Mouse (Mus musculus) megakaryocyte, embryonic 14.5 days (primary cell): ENCODE data around the gene Zdhhc6. TPM values are rescaled to one million over a fixed set of nuclear protein-coding genes. Genes with fewer than 3 reads are reported as not detected.

ENCODE experiments used
- H3K27me3 ChIP-seq: replicated peaks from 2 replicates; pipeline ENCODE3; 2012; ENCODE audit warnings: inconsistent platforms
- H3K36me3 ChIP-seq: replicated peaks from 2 replicates; pipeline ENCODE3; 2012; ENCODE audit warnings: low read length, inconsistent platforms, mixed read lengths
- H3K4me1 ChIP-seq: 2 replicates; pipeline ENCODE4 v1.6.1; 2012; ENCODE audit warnings: inconsistent platforms
- H3K4me3 ChIP-seq: replicated peaks from 2 replicates; pipeline ENCODE3; 2012; ENCODE audit warnings: moderate library complexity, mild to moderate bottlenecking, inconsistent platforms
- H3K9me3 ChIP-seq: 2 replicates; pipeline ENCODE4 v1.6.1; 2012; ENCODE audit warnings: inconsistent platforms
- FLI1 ChIP-seq: IDR thresholded peaks from 2 replicates; pipeline ENCODE4 v1.6.1; 2012; ENCODE audit warnings: low read length, inconsistent platforms, mixed read lengths
- GATA1 ChIP-seq: IDR thresholded peaks from 3 replicates; pipeline ENCODE4 v1.6.1; 2012; ENCODE audit warnings: mixed read lengths, low read length, inconsistent platforms, borderline replicate concordance
- polyA plus RNA-seq: library from polyadenylated mRNA; stranded (reverse); fragments of >175 nt; gene quantifications from 2 replicates; pipeline ENCODE4 v1.2.3, GENCODE M21; 2012; ENCODE audit warnings: low replicate concordance; ENCODE audit not compliant: insufficient read depth

The Zdhhc6 gene
- polyA plus RNA-seq, 1 experiment = 14.2 TPM

- TF ChIP-seq FLI1 (no peak), GATA1 (no peak)
- no peak overlapping the region for H3K4me3 ChIP-seq
- peaks cover 53% of the 10 kb centered on the region for H3K36me3 ChIP-seq
- H3K27me3 ChIP-seq = no peaks in the 10 kb centered on the region
- H3K4me1 ChIP-seq = peaks cover 41% of the 10 kb centered on the region
- no peaks in the 10 kb centered on the region for H3K9me3 ChIP-seq
Observed at GRCm38 (mm10) chr19:55313649-55314048, 2.2 kb downstream of the Zdhhc6 start.

DNA sequence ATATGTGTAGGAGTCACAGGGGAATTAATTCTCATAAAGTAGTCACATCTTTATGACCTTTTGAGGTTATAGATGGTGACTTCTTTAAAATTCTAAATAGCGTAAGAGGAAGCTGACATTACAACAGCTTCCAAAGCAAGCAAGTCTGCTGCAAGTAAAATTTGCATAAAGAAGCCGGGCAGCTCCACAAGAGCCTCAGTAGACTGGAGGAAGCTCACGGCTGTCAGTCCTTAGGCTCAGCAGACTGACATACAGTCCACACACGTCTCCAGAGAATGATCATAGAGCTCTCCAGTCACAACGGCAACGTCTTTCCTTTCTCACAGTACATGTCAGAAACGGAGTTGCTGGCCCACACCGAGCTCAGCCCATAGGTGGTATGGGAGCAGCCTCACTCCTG lies 4.0 kb downstream of the Zdhhc6 start:
- Histone ChIP-seq H3K4me1 (peaks cover 31% of the 10 kb centered on the region), H3K4me3 (no peak overlapping the region), H3K36me3 (peaks cover 70% of the 10 kb centered on the region), H3K27me3 (no peaks in the 10 kb centered on the region), H3K9me3 (no peaks in the 10 kb centered on the region)
- TF ChIP-seq FLI1 (no peak), GATA1 (no peak)

GRCm38 (mm10) chr19:55305024-55305423 lies 10.8 kb downstream of the Zdhhc6 start:
- no peak for TF ChIP-seq GATA1
- no peak for TF ChIP-seq FLI1
- H3K9me3 ChIP-seq = no peaks in the 10 kb centered on the region
- no peak overlapping the region for H3K4me3 ChIP-seq
- peaks cover 40% of the 10 kb centered on the region for H3K4me1 ChIP-seq
- H3K27me3 ChIP-seq = no peaks in the 10 kb centered on the region
- peaks cover 91% of the 10 kb centered on the region for H3K36me3 ChIP-seq

DNA sequence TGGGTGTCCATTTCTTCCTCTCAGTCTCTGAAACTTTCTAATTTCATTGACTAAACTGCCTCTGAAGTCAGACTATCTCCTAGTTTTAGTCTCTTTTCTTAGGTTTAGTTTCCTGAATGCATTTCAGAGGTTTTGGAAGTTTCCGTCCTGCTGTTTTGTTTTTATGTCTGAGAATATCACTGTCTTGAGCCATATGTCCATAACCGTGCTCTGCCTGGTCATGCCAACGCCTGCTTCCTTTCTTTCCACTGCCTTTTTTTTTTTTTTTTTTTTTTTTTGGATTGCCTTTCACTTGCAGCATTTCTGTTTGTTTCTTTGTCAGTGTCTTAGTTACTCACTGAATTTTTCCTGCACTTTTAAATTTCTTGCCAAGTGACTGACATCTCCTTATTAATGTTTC lies 15.3 kb downstream of the Zdhhc6 start:
- no peaks in the 10 kb centered on the region for H3K27me3 ChIP-seq
- TF ChIP-seq FLI1 (no peak), GATA1 (no peak)
- no peak overlapping the region for H3K4me3 ChIP-seq
- peaks cover 84% of the 10 kb centered on the region for H3K36me3 ChIP-seq
- no peaks in the 10 kb centered on the region for H3K9me3 ChIP-seq
- H3K4me1 ChIP-seq = peaks cover 77% of the 10 kb centered on the region

- TF ChIP-seq FLI1 (no peak), GATA1 (no peak)
- Histone ChIP-seq H3K9me3 (no peaks in the 10 kb centered on the region), H3K36me3 (peaks cover 89% of the 10 kb centered on the region), H3K4me1 (peaks cover 85% of the 10 kb centered on the region), H3K27me3 (no peaks in the 10 kb centered on the region), H3K4me3 (peak overlapping the region; percentile 33)
Observed at GRCm38 (mm10) chr19:55299378-55299777, 16.5 kb downstream of the Zdhhc6 start.

DNA sequence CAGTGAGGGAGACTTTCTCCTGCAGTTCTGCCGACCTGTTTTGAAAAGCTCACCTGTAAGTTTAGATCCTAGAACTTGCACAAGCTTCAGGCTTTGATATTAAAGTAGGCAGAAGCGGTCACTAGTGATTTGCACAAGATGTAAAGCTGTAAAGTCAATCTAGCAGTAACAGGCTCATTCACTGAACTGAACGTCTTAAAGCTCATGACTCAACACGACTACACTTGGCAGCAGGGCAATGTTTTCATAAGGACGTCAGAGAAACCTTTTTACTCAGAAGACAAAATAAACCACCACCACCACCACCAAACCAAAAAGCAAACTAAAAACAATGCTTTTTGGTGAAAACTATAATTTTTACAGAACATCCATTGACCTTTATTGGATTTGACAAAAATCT lies 17.9 kb downstream of the Zdhhc6 start:
- peaks cover 89% of the 10 kb centered on the region for H3K36me3 ChIP-seq
- no peak for TF ChIP-seq FLI1
- no peak for TF ChIP-seq GATA1
- no peaks in the 10 kb centered on the region for H3K9me3 ChIP-seq
- peaks cover 95% of the 10 kb centered on the region for H3K4me1 ChIP-seq
- no peaks in the 10 kb centered on the region for H3K27me3 ChIP-seq
- no peak overlapping the region for H3K4me3 ChIP-seq

DNA sequence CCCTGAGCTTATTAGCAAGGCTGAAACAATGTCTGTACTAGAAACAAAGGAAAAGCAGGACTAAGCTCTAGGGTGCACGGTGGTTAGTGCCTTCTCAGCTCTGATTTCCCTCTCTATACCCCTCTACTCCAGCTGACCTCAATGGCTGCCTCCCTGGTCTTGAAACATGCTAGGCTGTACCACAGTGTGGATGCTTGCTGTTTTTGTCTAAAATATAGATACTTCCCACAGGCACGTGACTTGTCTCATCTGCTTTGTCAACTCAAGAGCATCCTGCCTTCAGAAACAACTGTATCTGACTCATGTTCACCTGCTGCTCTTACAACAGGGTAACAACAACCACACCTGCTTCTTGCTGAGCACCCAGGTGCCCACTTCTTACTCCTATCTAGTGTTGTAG lies 18.3 kb downstream of the Zdhhc6 start:
- Histone ChIP-seq H3K36me3 (peaks cover 89% of the 10 kb centered on the region), H3K4me3 (no peak overlapping the region), H3K4me1 (peaks cover 98% of the 10 kb centered on the region), H3K9me3 (no peaks in the 10 kb centered on the region), H3K27me3 (no peaks in the 10 kb centered on the region)
- TF ChIP-seq GATA1 = no peak
- TF ChIP-seq FLI1 = no peak

- no peaks in the 10 kb centered on the region for H3K9me3 ChIP-seq
- H3K4me1 ChIP-seq = peaks cover 98% of the 10 kb centered on the region
- peaks cover 88% of the 10 kb centered on the region for H3K36me3 ChIP-seq
- no peak for TF ChIP-seq FLI1
- no peak for TF ChIP-seq GATA1
- peak overlapping the region; percentile 64 for H3K4me3 ChIP-seq
- no peaks in the 10 kb centered on the region for H3K27me3 ChIP-seq
Observed at GRCm38 (mm10) chr19:55296301-55296700, 19.5 kb downstream of the Zdhhc6 start.

DNA sequence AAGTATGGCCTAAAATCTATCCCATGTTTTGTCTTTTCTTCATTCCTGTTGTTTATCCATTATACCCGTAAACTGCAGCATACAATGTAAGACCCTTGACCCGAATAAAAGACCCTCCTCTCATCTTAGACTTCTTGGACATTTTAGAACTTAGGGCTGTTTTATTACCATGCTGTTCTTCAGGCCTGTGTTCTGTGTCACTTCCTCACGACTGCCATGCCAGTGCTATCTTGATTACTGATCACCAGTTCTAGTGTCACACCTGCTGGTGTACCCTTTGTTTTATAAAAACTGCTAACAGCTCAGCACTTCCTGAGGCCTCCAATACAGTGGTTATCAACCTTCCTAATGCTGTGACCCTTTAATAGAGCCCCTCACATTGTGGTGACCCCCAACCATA lies 20.3 kb downstream of the Zdhhc6 start:
- Histone ChIP-seq H3K4me3 (no peak overlapping the region), H3K4me1 (peaks cover 98% of the 10 kb centered on the region), H3K36me3 (peaks cover 89% of the 10 kb centered on the region), H3K27me3 (no peaks in the 10 kb centered on the region), H3K9me3 (no peaks in the 10 kb centered on the region)
- TF ChIP-seq FLI1 (no peak), GATA1 (no peak)

DNA sequence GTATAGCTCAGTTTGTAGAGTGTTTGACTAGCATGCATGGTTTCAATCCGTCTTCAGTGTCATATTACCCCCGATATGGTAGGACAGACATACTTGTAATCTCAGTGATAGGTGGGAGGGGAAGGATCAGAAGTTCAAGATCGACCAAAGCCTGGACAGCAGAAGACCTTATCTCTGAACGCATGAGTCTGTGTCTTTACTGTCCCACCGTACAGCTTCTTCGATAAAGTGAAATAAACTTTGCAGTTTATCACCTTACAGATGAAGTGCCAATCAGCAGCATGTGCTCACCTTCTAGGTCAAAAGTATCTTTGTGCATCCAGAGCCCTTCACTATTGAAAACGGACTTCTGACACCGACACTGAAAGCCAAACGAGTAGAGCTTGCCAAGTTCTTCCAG lies 20.8 kb downstream of the Zdhhc6 start:
- peaks cover 98% of the 10 kb centered on the region for H3K4me1 ChIP-seq
- no peak for TF ChIP-seq FLI1
- H3K36me3 ChIP-seq = peaks cover 90% of the 10 kb centered on the region
- no peaks in the 10 kb centered on the region for H3K9me3 ChIP-seq
- no peak overlapping the region for H3K4me3 ChIP-seq
- H3K27me3 ChIP-seq = no peaks in the 10 kb centered on the region

GRCm38 (mm10) chr19:55293175-55293574 lies 22.7 kb downstream of the Zdhhc6 start:
- Histone ChIP-seq H3K4me3 (no peak overlapping the region), H3K36me3 (peaks cover 98% of the 10 kb centered on the region), H3K27me3 (no peaks in the 10 kb centered on the region), H3K9me3 (no peaks in the 10 kb centered on the region), H3K4me1 (peaks cover 98% of the 10 kb centered on the region)
- TF ChIP-seq FLI1 = no peak
- TF ChIP-seq GATA1 = no peak
